Mouse (Mus musculus): ENCODE results near the gene Chpf. TPM values are rescaled to one million over a fixed set of nuclear protein-coding genes. Genes with fewer than 3 reads are reported as not detected.
A peak's percentile ranks its signal among the peaks of the same experiment; 100 is the strongest.

Gene Chpf
- total RNA-seq, 2 experiments from 2014 or later: 0.27 to 2.0 TPM

DNA sequence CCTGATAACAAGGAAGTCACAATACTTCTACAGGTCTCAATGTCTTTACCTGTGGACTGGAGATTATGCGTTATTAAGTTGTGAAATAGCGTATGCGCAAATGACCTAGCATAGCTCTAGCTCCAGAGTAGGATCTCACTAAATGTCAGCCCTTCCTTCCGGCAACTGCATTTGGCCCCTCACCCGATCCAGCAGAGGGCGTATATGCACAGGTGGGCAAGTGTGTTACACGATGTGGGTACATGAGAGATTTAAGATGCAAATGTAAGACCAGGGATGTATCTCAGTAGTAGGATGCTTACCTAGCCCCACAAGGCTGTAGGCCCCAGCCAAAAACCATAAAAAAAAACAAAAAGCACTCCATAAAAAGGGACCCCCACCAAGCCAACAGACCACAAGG is 20.3 kb upstream of the Chpf start:
- ATAC-seq (replicated peaks; ENCODE audit: poor library complexity): no peak

DNA sequence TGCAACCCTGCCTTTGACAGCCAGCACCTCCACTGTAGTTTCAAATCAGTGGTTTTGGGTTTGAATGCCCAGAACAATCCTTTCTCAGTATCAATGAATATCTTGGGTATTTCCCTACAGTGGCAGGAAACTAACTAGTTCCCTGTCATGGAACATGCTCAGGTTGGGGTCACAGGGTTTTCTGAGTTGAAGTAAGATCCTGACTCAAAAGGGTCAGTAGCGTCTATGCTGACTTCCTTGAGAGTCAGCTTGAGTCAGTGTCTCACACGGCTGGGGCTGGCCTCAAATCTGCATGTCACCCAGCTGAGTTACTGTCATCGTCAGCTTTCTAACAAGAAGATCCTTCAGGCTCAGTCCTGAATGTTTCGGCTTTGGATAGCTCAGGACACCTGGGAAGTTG is 19.8 kb upstream of the Chpf start:
- no peak for ATAC-seq (replicated peaks; ENCODE audit: poor library complexity)

- peak; percentile 86 for ATAC-seq (replicated peaks; ENCODE audit: poor library complexity)
Measured at GRCm38 (mm10) chr1:75494878-75495548, 15.9 kb upstream of the Chpf start.

GRCm38 (mm10) chr1:75492579-75493170 is 13.6 kb upstream of the Chpf start:
- no peak for ATAC-seq (replicated peaks; ENCODE audit: poor library complexity)

DNA sequence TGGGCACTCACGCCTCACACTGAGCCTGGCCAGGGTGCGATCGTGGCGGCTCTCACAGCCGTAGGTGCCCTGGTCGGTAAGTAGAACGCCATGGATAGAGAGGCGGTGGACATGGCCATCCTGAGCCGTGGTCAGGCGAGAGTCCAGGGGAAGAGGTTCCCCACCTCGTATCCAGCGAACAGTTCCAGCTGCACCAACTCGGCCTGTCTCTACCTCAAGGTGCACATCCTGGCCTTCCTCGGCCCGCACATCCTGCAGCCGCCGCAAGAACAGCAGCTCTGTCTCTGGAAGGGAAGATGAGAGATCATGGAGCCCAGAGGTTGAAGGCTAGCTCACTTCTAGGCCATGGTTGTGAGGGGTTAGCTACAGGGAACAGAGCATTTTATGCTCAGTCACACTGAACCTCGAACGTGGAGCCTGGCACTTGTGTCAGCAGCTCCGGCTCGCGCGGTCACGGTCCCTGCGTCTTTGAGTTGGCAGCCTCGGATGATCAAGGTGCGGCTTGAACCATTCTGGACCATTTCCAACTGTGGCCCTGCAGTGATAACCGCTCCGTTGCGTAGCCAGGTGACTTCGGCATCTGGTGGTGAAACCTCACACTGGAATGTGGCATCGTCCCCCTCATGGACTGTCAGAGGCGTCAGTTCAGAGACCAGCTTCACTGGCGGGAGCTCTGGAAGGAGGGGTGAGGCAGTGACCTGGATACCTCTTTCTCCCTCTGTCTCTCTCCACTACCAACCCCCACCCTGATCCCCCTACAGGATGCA is 11.9 kb upstream of the Chpf start:
- no peak for ATAC-seq (replicated peaks; ENCODE audit: poor library complexity)

- ATAC-seq (replicated peaks; ENCODE audit: poor library complexity): peak; percentile 67
Measured at GRCm38 (mm10) chr1:75487405-75488161, 8.5 kb upstream of the Chpf start.

DNA sequence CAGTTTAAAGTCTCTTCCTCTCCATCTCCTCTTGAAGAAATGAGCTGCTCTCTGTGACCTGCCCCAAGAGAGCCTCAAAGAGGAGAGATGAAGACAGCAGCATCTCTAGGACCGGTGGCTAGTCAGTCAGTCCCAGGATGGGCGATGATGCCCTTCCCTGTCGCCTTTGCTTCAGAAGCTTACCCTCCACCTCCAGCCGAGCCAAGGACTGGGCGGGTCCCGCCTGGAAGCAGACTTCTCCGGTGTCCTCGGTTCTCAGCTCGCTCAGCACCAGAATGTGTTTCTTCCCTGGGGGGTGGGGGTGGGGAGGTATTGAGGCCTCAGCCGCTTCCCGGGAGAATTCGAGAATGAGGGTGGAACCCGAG is 7.9 kb upstream of the Chpf start:
- no peak for ATAC-seq (replicated peaks; ENCODE audit: poor library complexity)

DNA sequence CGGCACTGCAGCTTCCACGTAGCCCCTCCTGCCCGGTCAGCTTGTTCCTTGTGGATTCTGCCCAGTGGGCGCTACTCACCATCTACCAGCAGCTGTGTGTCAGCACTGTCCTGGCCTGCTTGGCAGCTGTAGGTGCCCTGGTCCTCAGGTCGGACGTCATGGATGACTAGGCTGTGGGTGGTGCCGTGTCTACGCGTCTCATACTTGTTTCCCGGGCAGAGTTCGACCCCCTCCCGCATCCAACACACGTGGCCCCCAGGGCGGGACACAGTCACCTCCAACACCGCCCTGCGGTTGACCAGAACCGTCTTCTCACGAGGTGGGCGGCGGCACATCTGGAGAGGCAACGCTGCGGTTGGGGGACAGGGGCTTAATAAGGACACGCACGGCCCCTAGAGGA is 7.5 kb upstream of the Chpf start:
- ATAC-seq (replicated peaks; ENCODE audit: poor library complexity): 0 out of 2 replicates have a peak, but pooled peaks have one; percentile 11

DNA sequence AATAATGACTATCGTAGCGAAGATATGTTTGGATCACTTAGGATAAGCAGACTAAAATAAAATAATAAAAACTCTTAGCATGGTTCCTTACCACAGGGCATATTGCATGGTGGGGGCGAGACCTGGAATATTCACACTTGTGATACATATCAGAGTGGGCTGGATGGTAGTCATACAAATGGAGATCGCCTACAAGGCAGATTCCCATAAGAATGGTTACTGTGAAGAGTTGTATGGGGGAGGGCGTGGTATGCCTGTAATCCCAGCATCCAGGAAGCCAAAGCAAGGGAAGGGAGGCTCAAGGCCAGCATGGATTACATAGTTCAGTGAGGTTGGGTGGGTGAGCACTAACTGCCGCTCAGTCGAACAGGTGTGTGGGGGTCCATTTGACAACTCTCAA is 1.6 kb upstream of the Chpf start:
- ATAC-seq (replicated peaks; ENCODE audit: poor library complexity): no peak

- no peak for ATAC-seq (replicated peaks; ENCODE audit: poor library complexity)
Measured at GRCm38 (mm10) chr1:75480036-75480435, 929 bp upstream of the Chpf start.

DNA sequence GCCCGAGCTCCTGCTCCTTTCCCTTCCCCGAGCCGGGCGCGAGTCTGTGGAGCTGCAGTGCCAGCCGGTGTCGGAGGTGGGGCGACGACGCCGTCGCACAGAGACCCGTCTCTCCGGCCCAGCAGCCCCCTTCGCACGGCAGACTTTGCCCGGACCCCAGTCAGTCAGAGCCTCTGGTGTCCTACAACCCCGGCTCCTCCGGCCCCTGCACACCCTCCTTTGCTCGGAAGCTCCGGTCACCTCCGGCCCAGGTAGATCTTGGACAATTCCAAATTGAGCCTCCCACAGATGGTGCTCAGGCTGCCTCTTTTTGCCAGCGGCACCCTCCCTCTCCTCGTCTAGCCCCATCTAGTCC is 505 bp upstream of the Chpf start:
- ATAC-seq (replicated peaks; ENCODE audit: poor library complexity): no peak

DNA sequence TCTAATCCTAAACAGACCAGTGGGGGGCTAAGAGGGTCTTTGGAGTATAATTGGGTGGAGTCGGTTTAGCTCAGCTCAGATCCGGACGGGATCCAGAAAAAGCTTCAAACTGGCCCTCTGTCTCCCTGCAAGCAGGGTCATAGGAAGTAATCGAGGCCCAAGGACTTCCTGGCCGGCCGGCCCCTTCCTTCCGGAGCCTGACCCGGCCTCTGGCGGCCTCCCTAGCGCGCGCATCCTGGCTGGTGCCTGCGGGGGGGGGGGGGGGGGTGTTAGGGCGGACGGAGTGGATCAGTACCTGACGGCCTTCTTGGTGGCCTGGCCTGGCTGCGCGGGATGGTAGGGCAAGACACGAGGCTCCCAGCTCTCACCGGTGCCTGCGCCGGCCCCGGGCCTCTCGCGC is 610 bp downstream of the Chpf start:
- no peak for ATAC-seq (replicated peaks; ENCODE audit: poor library complexity)

- no peak for ATAC-seq (replicated peaks; ENCODE audit: poor library complexity)
Measured at GRCm38 (mm10) chr1:75477966-75478290, 1.2 kb downstream of the Chpf start.

- peak; percentile 64 for ATAC-seq (replicated peaks; ENCODE audit: poor library complexity)
Measured at GRCm38 (mm10) chr1:75477264-75477965, 1.7 kb downstream of the Chpf start.

DNA sequence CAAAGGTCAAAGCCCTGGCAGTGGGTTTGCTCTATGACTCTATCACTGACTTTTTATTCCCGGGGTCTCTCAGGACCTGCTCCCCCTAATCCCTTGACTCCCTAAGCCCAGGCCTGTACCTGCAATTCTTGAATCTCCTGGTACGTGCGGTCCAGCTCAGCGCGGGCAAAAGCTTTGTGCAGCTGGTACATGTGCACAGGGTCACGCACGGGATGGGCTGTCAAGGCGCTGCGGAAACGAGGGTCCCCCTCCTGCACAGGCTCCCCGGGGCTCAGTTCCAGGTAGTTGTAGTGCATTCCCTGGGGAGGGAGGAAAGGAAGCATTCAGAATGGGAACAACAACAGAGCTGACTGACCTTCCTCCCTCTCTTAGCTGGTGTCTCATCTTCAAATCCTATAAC is 2.7 kb downstream of the Chpf start:
- no peak for ATAC-seq (replicated peaks; ENCODE audit: poor library complexity)

DNA sequence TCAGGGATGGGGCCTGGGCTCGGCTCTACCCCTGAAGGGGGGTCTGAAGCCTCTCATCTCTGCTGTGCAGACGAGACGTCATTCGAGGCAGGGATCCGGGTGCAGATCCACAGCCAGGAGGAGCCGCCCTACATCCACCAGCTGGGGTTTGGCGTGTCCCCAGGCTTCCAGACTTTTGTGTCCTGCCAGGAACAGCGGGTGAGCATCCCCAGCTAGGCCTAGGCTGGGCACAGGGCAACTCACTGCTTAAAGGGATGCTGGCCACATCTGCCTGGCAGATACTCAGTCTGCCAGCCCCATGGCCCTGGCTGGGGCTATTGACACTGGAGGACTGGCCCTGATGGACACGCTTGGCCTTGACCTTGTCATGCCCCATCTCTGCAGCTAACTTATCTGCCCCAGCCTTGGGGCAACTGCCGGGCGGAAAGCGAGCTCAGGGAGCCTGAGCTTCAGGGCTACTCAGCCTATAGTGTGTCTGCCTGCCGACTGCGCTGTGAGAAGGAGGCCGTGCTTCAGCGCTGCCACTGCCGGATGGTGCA is 9.8 kb downstream of the Chpf start:
- ATAC-seq (replicated peaks; ENCODE audit: poor library complexity): no peak

- ATAC-seq (replicated peaks; ENCODE audit: poor library complexity): peak; percentile 81
Measured at GRCm38 (mm10) chr1:75467215-75467927, 11.7 kb downstream of the Chpf start.

DNA sequence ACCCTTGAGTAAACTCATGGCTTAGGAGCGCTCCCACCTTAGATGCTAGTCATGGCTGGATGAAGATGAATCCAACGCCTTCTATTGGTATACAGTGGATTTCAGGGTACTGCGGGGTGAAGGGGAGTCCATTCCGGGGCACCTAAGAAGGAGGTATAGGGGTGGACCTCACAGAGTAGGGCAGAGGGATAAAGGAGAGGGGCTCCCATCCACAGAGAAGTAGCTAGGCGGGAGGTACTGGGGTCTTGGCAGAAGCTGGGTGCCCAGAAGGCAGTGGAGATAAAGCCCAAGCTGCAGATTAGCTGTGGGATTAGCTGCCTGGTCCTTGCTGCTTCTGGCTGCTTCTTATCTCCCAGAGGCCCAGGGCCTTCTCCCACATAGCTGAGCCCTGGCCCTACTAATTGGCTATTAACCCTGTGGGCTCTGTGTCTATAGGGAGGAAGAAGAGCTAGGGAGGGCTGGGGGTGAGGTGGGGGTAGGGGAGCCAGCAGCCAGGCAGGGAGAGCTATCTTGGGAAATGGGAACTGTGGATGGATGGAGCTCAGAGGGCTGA is 15.4 kb downstream of the Chpf start:
- peak; percentile 62 for ATAC-seq (replicated peaks; ENCODE audit: poor library complexity)

DNA sequence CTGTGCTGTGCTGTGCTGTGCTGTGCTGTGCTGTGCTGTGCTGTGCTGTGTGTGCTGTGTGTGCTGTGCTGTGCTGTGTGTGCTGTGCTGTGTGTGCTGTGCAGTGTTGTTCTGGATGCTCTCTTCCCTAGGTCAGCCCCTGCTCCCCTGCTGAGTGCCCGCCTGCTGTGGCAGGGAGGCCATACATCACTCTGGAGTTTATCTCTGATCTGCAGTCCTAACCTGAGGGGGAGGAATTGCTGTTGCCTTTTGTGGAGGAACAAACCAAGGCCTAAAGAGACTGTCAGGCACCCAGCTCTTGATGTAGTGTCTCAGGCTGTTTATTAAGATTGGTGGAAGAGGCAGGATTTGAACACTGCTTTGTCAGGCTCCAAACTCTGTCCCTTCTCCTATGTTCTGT is 16.5 kb downstream of the Chpf start:
- peak; percentile 55 for ATAC-seq (replicated peaks; ENCODE audit: poor library complexity)

DNA sequence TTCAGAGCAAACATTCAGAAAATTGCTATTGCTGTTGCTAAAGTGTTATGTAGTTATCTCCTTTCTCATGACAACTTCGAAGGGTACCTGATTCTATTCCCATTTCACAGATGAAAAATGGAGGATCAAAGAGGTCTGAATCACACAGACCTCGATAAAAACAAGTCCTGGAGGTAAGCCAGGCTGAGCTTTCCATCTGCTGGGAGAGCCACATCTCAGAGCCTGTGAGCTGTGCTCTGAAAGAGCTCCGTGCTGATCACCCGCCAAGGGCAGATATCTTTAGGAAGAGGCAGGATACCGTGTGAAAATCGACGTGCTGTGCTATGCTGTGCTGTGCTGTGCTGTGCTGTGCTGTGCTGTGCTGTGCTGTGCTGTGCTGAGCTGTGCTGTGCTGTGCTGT is 18.8 kb downstream of the Chpf start:
- no peak for ATAC-seq (replicated peaks; ENCODE audit: poor library complexity)
